8 mouse cellular contexts compared by ENCODE assay signal in genomic region chr19:59943322-59943871, GRCm38 (mm10). TPM values are rescaled to one million over a fixed set of nuclear protein-coding genes. Genes with fewer than 3 reads are reported as not detected.
A peak's percentile ranks its signal among the peaks of the same experiment; 100 is the strongest.
DNase-seq lines count a peak whose midpoint lies in the region; ATAC-seq lines count a peak whose summit lies in the region.

Rab11fip2 (minus strand) TSS chr19:59943654.

- H3K4me3 ChIP-seq in hindbrain, embryonic 16.5 days (ENCODE audit: low read length): peak within 1 kb of the TSS; percentile 66

- no peaks in the 10 kb centered on the region for H3K27me3 ChIP-seq in hindbrain, embryonic 16.5 days (replicated peaks; ENCODE audit: control insufficient read depth, insufficient read depth, low read length)

- WGBS in hindbrain, embryonic 16.5 days: under 1% methylated on average over 59 of the region's 72 CpGs

- H3K4me2 ChIP-seq in hindbrain, embryonic 16.5 days (ENCODE audit: low read length): peak within 1 kb of the TSS; percentile 84

- H3K9ac ChIP-seq in hindbrain, embryonic 16.5 days (ENCODE audit: low read depth, low read length): peak within 1 kb of the TSS; percentile 82

- no peaks in the 10 kb centered on the region for H3K9me3 ChIP-seq in hindbrain, embryonic 16.5 days (ENCODE audit: control insufficient read depth, low read length)

- H3K36me3 ChIP-seq in hindbrain, embryonic 16.5 days (ENCODE audit: control insufficient read depth, insufficient read depth, low read length): no peaks in the 10 kb centered on the region

- H3K27ac ChIP-seq in hindbrain, embryonic 16.5 days (ENCODE audit: low read depth, low read length): peak within 1 kb of the TSS; percentile 95

- peak; percentile 74 for DNase-seq in WW6 (ENCODE audit: low read depth, low spot score)
- peak; percentile 83 to 85 for DNase-seq in cerebellum, postnatal 36 days
- peak; percentile 78 for DNase-seq in gastrocnemius, adult 18-20 months (ENCODE audit: low spot score)
- DNase-seq in left cerebral cortex, adult 18-20 months (ENCODE audit: low spot score in 2 of 2): peak; percentile 83 to 89
- DNase-seq in lung, postnatal 4 days: peak; percentile 87 to 91
- peak; percentile 95 for DNase-seq in retina, postnatal 1 day
- DNase-seq in thymus, postnatal 4 days: peak; percentile 87

- H3K4me1 ChIP-seq in hindbrain, embryonic 16.5 days (ENCODE audit: control insufficient read depth, insufficient read depth, low read depth, low read length): peaks cover 23% of the 10 kb centered on the region

- ATAC-seq in hindbrain, embryonic 16.5 days: peak; percentile 99

RNA-seq across cellular contexts. Expression of gene Rab11fip2, which starts in this region (rescaled TPM):
- total RNA-seq in gastrocnemius, adult 18-20 months (2021): 10 to 100 TPM; 12.0 to 12.1 TPM
- polyA plus RNA-seq in hindbrain, embryonic 16.5 days (2015; fragmentation: Nextera tagmentation; extraction: Ambion mirVana): 7.4 and 9.9 TPM in 2 replicates
- total RNA-seq in left cerebral cortex, adult 18-20 months (2021): 10 to 100 TPM; 63.6 to 68.9 TPM

Comparison
In these comparisons a context has a peak if more than half of its experiments do, and no peak if none do; other contexts are left out.
1. Peak in every context shown above with its lines: DNase-seq, ATAC-seq, H3K4me3 ChIP-seq and H3K27ac ChIP-seq.
2. RNA of gene Rab11fip2 (total RNA-seq): 63.6 to 68.9 TPM in left cerebral cortex, adult 18-20 months; 12.0 to 12.1 TPM in gastrocnemius, adult 18-20 months; every median in the first group is over 4 times any median in the second.